Mouse (Mus musculus) limb, embryonic 14.5 days (tissue): ENCODE results near the gene Sf1. TPM values are rescaled to one million over a fixed set of nuclear protein-coding genes. Genes with fewer than 3 reads are reported as not detected.

Experiments used
- ATAC-seq: fragments of 200-750 bp; cut with Nextera tagmentation; 2 replicates; pipeline ENCODE4 v1.8.0; 2017; ENCODE audit warnings: low read depth, moderate number of reproducible peaks, moderate TSS enrichment; ENCODE audit not compliant: low FRiP score
- DNase-seq: peaks from one replicate; pipeline ENCODE4 v3.0.0-alpha.2; 2015; ENCODE audit warnings: low spot score
- H3K27ac ChIP-seq: fragments of 300-500 bp; sonication (generic); replicated peaks from 2 replicates; pipeline ENCODE4 v1.5.1; 2014; ENCODE audit warnings: low read depth, mild to moderate bottlenecking, low read length, moderate library complexity, mixed read lengths
- H3K27me3 ChIP-seq: fragments of 300-500 bp; sonication (generic); 2 replicates; pipeline ENCODE4 v1.6.1; 2014; ENCODE audit warnings: low read length, mixed read lengths; ENCODE audit not compliant: control insufficient read depth, insufficient read depth
- H3K36me3 ChIP-seq: fragments of 300-500 bp; sonication (generic); 2 replicates; pipeline ENCODE4 v1.6.1; 2014; ENCODE audit warnings: mild to moderate bottlenecking, low read length, moderate library complexity, mixed read lengths; ENCODE audit not compliant: control insufficient read depth, insufficient read depth
- H3K4me1 ChIP-seq: fragments of 300-500 bp; sonication (generic); 2 replicates; pipeline ENCODE4 v1.6.1; 2014; ENCODE audit warnings: antibody characterized with exemption, low read length, mixed read lengths; ENCODE audit not compliant: control insufficient read depth, insufficient read depth
- H3K4me2 ChIP-seq: fragments of 300-500 bp; sonication (generic); replicated peaks from 2 replicates; pipeline ENCODE4 v1.6.1; 2014; ENCODE audit warnings: low read depth, mild to moderate bottlenecking, low read length, moderate library complexity; ENCODE audit not compliant: severe bottlenecking
- H3K4me3 ChIP-seq: fragments of 300-500 bp; sonication (generic); replicated peaks from 2 replicates; pipeline ENCODE4 v1.5.1; 2014; ENCODE audit warnings: low read length
- H3K9ac ChIP-seq: fragments of 300-500 bp; sonication (generic); 2 replicates; pipeline ENCODE4 v1.6.1; 2014; ENCODE audit warnings: mild to moderate bottlenecking, low read depth, low read length, moderate library complexity; ENCODE audit not compliant: severe bottlenecking
- H3K9me3 ChIP-seq: fragments of 300-500 bp; sonication (generic); 2 replicates; pipeline ENCODE4 v1.6.1; 2016; ENCODE audit warnings: low read length; ENCODE audit not compliant: control insufficient read depth
- POLR2A ChIP-seq: fragments of 200-500 bp; IDR thresholded peaks from 2 replicates; pipeline ENCODE4 v1.8.0; 2012; ENCODE audit warnings: inconsistent platforms, mild to moderate bottlenecking, moderate library complexity, borderline replicate concordance; ENCODE audit not compliant: insufficient read depth, insufficient read length; ENCODE audit errors: extremely low read depth
- WGBS: fragments of 180-500 bp; shearing (Covaris S2); extraction: QIAGEN DNeasy Blood & Tissue Kit; methylation state at CpG from one replicate; pipeline ENCODE4 v1.1.7; 2014; 5-methylcytosine and 5-hydroxymethylcytosine counted together
- polyA plus RNA-seq, 2 experiments: library from polyadenylated mRNA; depleted of rRNA in 1 of 2; stranded (reverse) in 1 of 2; unstranded in 1 of 2; fragments of >200 nt; fragmentation: Nextera tagmentation in 1 of 2; extraction: Ambion mirVana in 1 of 2; gene quantifications; 2 replicates each; pipeline versions ENCODE4 v1.2.1 to v1.2.3; 2012 to 2014

Gene Sf1
- polyA plus RNA-seq, 2 experiments = 149 to 252 TPM

GRCm38 (mm10) chr19:6321358-6321757 is 42.1 kb upstream of the Sf1 start:
- TF ChIP-seq POLR2A = no peak
- WGBS = 70% methylated on average over 8 of the region's 8 CpGs
- no peaks in the 10 kb centered on the region for H3K27me3 ChIP-seq
- H3K27ac ChIP-seq = no peak overlapping the region
- peaks cover 64% of the 10 kb centered on the region for H3K36me3 ChIP-seq
- H3K4me1 ChIP-seq = no peaks in the 10 kb centered on the region
- DNase-seq (no peak), ATAC-seq (no peak)
- H3K9ac ChIP-seq = no peak overlapping the region
- no peak overlapping the region for H3K4me3 ChIP-seq
- no peak overlapping the region for H3K4me2 ChIP-seq
- no peaks in the 10 kb centered on the region for H3K9me3 ChIP-seq

DNA sequence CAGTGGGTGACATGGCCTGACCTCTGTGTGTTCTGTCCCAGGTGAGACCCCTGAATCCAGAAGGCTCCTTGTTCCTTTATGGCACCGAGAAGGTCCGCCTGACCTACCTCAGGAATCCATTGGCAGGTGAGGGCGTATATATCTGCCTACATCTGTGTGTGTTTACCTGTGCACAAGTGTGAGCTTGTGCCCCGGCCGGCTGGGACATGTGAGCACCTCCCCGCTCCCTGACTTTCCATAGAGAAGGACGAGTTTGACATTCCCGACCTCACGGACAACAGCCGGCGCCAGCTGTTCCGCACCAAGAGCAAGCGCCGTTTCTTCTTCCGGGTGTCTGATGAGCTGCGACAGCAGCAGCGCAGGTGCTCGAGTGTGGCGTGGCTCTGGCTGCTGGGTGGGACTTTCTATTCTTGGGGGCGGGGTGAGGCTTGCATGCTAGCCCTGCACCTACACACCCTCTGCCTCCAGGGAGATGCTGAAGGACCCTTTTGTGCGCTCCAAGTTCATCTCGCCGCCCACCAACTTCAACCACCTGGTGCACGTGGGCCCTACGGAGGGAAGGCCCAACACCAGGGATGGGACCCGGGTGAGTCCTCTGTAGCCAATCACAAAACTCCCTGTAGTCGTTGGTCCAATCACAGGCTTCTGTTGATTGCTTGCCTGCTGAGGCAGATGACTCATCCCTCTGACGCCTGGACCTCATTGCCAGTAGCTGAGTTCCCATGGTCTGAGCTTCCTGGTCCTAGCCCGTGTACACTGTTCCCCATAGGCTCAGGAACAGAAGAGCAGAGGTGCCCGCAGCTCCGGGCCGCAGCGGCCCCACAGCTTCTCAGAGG is 41.5 kb upstream of the Sf1 start:
- H3K4me3 ChIP-seq = no peak overlapping the region
- no peak overlapping the region for H3K4me2 ChIP-seq
- H3K4me1 ChIP-seq = no peaks in the 10 kb centered on the region
- ATAC-seq (0 out of 2 replicates have a peak, but pooled peaks have one; percentile 21), DNase-seq (no peak)
- H3K9me3 ChIP-seq = no peaks in the 10 kb centered on the region
- H3K27ac ChIP-seq = no peak overlapping the region
- no peaks in the 10 kb centered on the region for H3K27me3 ChIP-seq
- 79% methylated on average over 33 of the region's 33 CpGs for WGBS
- H3K36me3 ChIP-seq = peaks cover 60% of the 10 kb centered on the region
- no peak overlapping the region for H3K9ac ChIP-seq
- no peak for TF ChIP-seq POLR2A

DNA sequence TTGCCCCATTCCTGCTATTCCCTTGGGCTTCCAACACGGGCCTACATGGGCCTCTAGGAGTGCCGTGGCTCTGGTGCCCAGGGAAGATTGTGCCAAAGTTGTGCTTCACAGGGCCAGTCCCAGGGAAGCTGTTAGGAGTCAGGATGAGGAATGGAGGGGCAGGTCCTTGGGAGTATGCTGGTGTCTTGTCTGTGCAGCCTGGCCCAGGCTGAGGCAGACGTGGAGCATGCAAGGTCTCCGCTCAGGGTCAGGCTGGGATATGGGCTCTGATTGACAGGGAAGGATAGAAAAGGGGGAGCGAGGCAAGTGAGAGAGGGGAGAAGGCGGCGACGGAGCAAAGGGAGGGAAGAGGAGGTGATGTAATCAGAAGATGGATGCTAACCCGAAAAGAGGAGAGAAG is 38.7 kb upstream of the Sf1 start:
- Histone ChIP-seq H3K27ac (no peak overlapping the region), H3K27me3 (no peaks in the 10 kb centered on the region), H3K9me3 (no peaks in the 10 kb centered on the region), H3K4me3 (no peak overlapping the region), H3K36me3 (peaks cover 40% of the 10 kb centered on the region), H3K4me2 (no peak overlapping the region), H3K4me1 (no peaks in the 10 kb centered on the region), H3K9ac (no peak overlapping the region)
- DNase-seq (no peak), ATAC-seq (no peak)
- 86% methylated on average over 9 of the region's 9 CpGs for WGBS
- no peak for TF ChIP-seq POLR2A

DNA sequence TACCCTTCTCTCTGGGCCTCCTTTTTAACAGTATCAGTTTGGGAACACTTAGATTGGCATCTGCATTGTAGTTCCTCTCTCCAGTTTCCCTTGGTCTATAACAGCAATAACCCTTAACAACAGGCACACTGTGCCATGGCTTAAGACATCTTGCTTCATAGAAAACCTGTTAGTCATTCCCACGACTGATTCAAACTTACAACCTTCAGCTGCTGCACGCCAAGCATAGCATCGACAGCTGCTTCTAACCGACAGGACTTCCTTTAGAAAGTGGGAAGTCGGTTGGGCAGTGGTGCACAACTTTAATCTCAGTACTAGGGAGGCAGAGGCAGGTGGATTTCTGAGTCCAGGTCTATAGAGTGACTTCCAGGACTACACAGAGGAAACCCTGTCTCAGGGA is 32.3 kb upstream of the Sf1 start:
- no peak overlapping the region for H3K27ac ChIP-seq
- H3K36me3 ChIP-seq = no peaks in the 10 kb centered on the region
- no peak for TF ChIP-seq POLR2A
- H3K9me3 ChIP-seq = no peaks in the 10 kb centered on the region
- 54% methylated on average over 5 of the region's 5 CpGs for WGBS
- ATAC-seq (no peak), DNase-seq (no peak)
- peak overlapping the region; percentile 21; the same call in 1 of the 2 replicates for H3K9ac ChIP-seq
- H3K4me2 ChIP-seq = 0 out of 2 replicates have a peak overlapping the region, but pooled peaks have one; percentile 23
- no peak overlapping the region for H3K4me3 ChIP-seq
- no peaks in the 10 kb centered on the region for H3K27me3 ChIP-seq
- H3K4me1 ChIP-seq = peaks cover 8% of the 10 kb centered on the region

GRCm38 (mm10) chr19:6331719-6332516 is 31.6 kb upstream of the Sf1 start:
- H3K4me2 ChIP-seq = peak overlapping the region; percentile 23; the same call in 1 of the 2 replicates
- no peak for TF ChIP-seq POLR2A
- ATAC-seq (no peak), DNase-seq (peak; percentile 87)
- no peak overlapping the region for H3K4me3 ChIP-seq
- H3K4me1 ChIP-seq = peaks cover 14% of the 10 kb centered on the region
- H3K36me3 ChIP-seq = peaks cover 4% of the 10 kb centered on the region
- H3K27me3 ChIP-seq = no peaks in the 10 kb centered on the region
- H3K27ac ChIP-seq = no peak overlapping the region
- no peaks in the 10 kb centered on the region for H3K9me3 ChIP-seq
- WGBS = 28% methylated on average over 13 of the region's 13 CpGs
- H3K9ac ChIP-seq = peak overlapping the region; percentile 21; the same call in 1 of the 2 replicates
